Mouse (Mus musculus): ENCODE results near the gene Mmd.

DNA sequence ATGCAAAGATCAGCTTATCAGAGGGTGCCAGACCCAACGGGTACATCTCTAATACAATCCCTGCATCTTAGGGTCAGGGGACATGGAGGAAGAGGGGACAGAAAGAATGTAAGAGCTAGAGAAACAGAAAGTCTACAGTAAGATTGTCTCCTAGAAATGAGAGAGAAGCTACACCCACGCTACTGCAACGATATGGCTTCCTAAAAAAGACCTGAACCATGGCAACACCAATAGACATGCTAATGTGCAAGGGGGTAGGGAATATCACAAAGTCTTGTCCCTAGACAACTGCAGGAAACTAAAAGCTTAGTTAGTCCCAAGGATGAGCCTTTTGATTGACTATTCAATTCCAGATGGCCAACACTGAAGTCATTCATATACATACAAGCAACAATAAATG lies 65.3 kb downstream of the Mmd start:
- TF ChIP-seq CTCF (IDR thresholded peaks at IDR 0.05; ENCODE audit: extremely low read depth, insufficient read length, insufficient replicate concordance, low read depth, low read length): no peak
- TF ChIP-seq POLR2A (IDR thresholded peaks at IDR 0.05; ENCODE audit: low read depth, low read length): no peak
